Mouse (Mus musculus): ENCODE measurements around the gene Ptpre.

DNA sequence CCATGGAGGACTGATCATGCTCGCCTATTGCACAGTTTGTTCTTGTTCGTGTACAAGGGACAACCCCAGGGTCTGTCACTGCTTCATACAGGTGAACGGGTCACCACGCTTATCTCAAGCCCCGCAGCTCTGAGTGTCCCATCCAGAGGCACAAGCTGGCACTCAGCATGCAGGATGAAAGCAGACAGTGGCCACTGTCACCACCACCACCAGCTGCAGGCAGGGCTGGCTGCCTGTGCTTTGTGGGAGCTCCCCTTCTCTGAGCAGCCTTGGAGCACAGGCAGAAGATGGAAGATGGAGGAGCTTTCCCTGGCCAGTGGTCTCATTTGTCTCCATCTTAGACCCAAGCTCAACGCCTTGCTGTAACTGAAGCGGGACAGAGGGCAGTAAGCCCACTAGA, 147.7 kb downstream of the Ptpre start:
- TF ChIP-seq EP300 (optimal IDR thresholded peaks at IDR 0.05): no peak
- TF ChIP-seq CTCF (IDR thresholded peaks at IDR 0.05; ENCODE audit: low read depth): no peak

Measured in stomach, postnatal 0 days (tissue).